Mouse (Mus musculus) myocyte (in vitro differentiated cells): ENCODE data around the gene Heatr4.

Experiments used
- E2F4 ChIP-seq: IDR thresholded peaks from one replicate; pipeline ENCODE4 v1.6.1; 2011; ENCODE audit warnings: mild to moderate bottlenecking, control low read depth, moderate library complexity; ENCODE audit not compliant: insufficient read depth
- MAX ChIP-seq: IDR thresholded peaks from one replicate; pipeline ENCODE4 v1.6.1; 2011; ENCODE audit warnings: low read depth, mild to moderate bottlenecking, control low read depth
- MYOD1 ChIP-seq, 3 experiments: IDR thresholded peaks; one replicate each; pipeline ENCODE4 v1.6.1; 2011; ENCODE audit warnings: control low read depth in 2 of 3, low read depth in 2 of 3, mild to moderate bottlenecking in 2 of 3, moderate library complexity in 1 of 3; ENCODE audit not compliant: insufficient read length in 2 of 3, control insufficient read depth in 1 of 3
- MYOG ChIP-seq, 3 experiments: IDR thresholded peaks; one replicate each; pipeline ENCODE4 v1.6.1; 2011; ENCODE audit warnings: control low read depth in 2 of 3, low read depth in 2 of 3, mild to moderate bottlenecking in 2 of 3; ENCODE audit not compliant: insufficient read length in 2 of 3, control insufficient read depth in 1 of 3, insufficient read depth in 1 of 3
- POLR2A ChIP-seq: IDR thresholded peaks from one replicate; pipeline ENCODE4 v1.6.1; 2011; ENCODE audit warnings: low read depth, mild to moderate bottlenecking, control low read depth, moderate library complexity; ENCODE audit not compliant: insufficient read length
- POLR2AphosphoS2 ChIP-seq: IDR thresholded peaks from one replicate; pipeline ENCODE4 v1.6.1; 2011; ENCODE audit warnings: low read depth, control low read depth; ENCODE audit not compliant: insufficient read length
- TCF12 ChIP-seq: IDR thresholded peaks from one replicate; pipeline ENCODE4 v1.6.1; 2011; ENCODE audit warnings: mild to moderate bottlenecking, control low read depth; ENCODE audit not compliant: poor library complexity, insufficient read depth, severe bottlenecking
- USF1 ChIP-seq: IDR thresholded peaks from one replicate; pipeline ENCODE4 v1.6.1; 2011; ENCODE audit warnings: low read depth, mild to moderate bottlenecking, control low read depth, moderate library complexity

DNA sequence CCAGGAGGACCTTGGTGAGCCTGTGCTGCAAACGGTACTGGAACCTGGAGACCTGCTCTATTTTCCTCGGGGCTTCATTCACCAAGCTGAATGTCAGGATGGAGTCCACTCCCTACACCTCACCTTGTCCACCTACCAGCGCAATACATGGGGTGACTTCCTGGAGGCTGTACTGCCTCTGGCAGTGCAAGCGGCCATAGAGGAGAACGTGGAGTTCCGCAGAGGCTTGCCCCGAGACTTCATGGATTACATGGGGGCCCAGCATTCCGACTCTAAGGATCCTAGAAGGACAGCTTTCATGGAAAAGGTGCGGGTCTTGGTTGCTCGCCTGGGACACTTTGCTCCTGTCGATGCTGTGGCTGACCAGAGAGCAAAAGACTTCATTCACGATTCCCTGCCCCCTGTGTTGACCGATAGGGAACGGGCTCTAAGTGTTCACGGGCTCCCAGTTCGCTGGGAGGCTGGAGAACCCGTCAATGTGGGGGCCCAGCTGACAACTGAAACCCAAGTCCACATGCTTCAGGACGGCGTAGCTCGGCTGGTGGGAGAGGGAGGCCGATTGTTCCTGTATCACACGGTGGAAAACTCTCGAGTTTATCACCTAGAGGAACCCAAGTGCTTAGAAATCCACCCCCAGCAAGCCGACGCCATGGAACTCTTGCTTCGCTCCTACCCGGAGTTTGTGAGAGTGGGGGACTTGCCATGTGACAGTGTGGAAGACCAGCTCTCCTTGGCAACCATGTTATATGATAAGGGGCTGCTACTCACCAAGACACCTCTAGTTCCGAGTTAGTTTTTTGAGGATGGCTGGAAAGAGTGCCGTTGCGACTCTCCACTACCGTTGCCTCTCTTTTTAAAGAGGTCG, 32.7 kb downstream of the Heatr4 start:
- TF ChIP-seq POLR2A (no peak), MAX (no peak), POLR2AphosphoS2 (no peak), E2F4 (no peak), USF1 (no peak), TCF12 (no peak), MYOG (IDR thresholded peaks at IDR 0.05; ENCODE audit: control insufficient read depth in 1 of 3, insufficient read depth in 1 of 3, insufficient read length in 2 of 3, low read depth in 2 of 3) (no peak), MYOD1 (IDR thresholded peaks at IDR 0.05; ENCODE audit: control insufficient read depth in 1 of 3, insufficient read length in 2 of 3, low read depth in 2 of 3) (no peak)
